Mouse (Mus musculus) limb, embryonic 15.5 days (tissue): ENCODE measurements around the gene St7. TPM values are rescaled to one million over a fixed set of nuclear protein-coding genes. Genes with fewer than 3 reads are reported as not detected.

Experiments
- ATAC-seq: fragments of 200-750 bp; cut with Nextera tagmentation; 2 replicates; pipeline ENCODE4 v1.8.0; 2017; ENCODE audit warnings: low read depth, moderate TSS enrichment; ENCODE audit not compliant: insufficient number of reproducible peaks, low FRiP score, low TSS enrichment
- H3K27ac ChIP-seq: fragments of 300-500 bp; sonication (generic); 2 replicates; pipeline ENCODE4 v1.5.1; 2015; ENCODE audit warnings: moderate library complexity, mild to moderate bottlenecking, inconsistent platforms
- H3K27me3 ChIP-seq: fragments of 300-500 bp; sonication (generic); 2 replicates; pipeline ENCODE4 v1.6.1; 2015; ENCODE audit warnings: inconsistent platforms
- H3K36me3 ChIP-seq: fragments of 300-500 bp; sonication (generic); 2 replicates; pipeline ENCODE4 v1.6.1; 2015; ENCODE audit warnings: inconsistent platforms
- H3K4me1 ChIP-seq: fragments of 300-500 bp; sonication (generic); 2 replicates; pipeline ENCODE4 v1.6.1; 2015; ENCODE audit warnings: inconsistent platforms
- H3K4me2 ChIP-seq: fragments of 300-500 bp; sonication (generic); 2 replicates; pipeline ENCODE4 v1.6.1; 2015; ENCODE audit warnings: mild to moderate bottlenecking, inconsistent platforms
- H3K4me3 ChIP-seq: fragments of 300-500 bp; sonication (generic); 2 replicates; pipeline ENCODE4 v1.5.1; 2015; ENCODE audit warnings: mild to moderate bottlenecking, inconsistent platforms
- H3K9ac ChIP-seq: fragments of 300-500 bp; sonication (generic); 2 replicates; pipeline ENCODE4 v1.6.1; 2015; ENCODE audit warnings: inconsistent platforms
- H3K9me3 ChIP-seq: fragments of 300-500 bp; sonication (generic); 2 replicates; pipeline ENCODE4 v1.6.1; 2016; ENCODE audit warnings: inconsistent platforms
- WGBS: fragments of 180-500 bp; shearing (Covaris S2); methylation state at CpG from one replicate; pipeline ENCODE4 v1.1.7; 2015; 5-methylcytosine and 5-hydroxymethylcytosine counted together
- polyA plus RNA-seq: library from polyadenylated mRNA; unstranded; fragments of >200 nt; fragmentation: Nextera tagmentation; extraction: Ambion mirVana; gene quantifications from 2 replicates; pipeline ENCODE4 v1.2.1, GENCODE M21; 2015

St7 gene
- polyA plus RNA-seq, 1 experiment from 2014 or later, result 26.8 TPM

- Histone ChIP-seq H3K4me2 (no peak overlapping the region), H3K4me1 (peaks cover 6% of the 10 kb centered on the region; the same call in 1 of the 2 replicates), H3K27me3 (no peaks in the 10 kb centered on the region), H3K27ac (no peak overlapping the region), H3K9ac (no peak overlapping the region), H3K9me3 (no peaks in the 10 kb centered on the region), H3K4me3 (no peak overlapping the region), H3K36me3 (peaks cover 4% of the 10 kb centered on the region; the same call in 1 of the 2 replicates)
- WGBS, result 22% methylated on average over 6 of the region's 6 CpGs
- no peak for ATAC-seq
Observed at GRCm38 (mm10) chr6:17835693-17836092, 143.0 kb downstream of the St7 start.

- WGBS, result 71% methylated on average over 1 of the region's 1 CpGs
- Histone ChIP-seq H3K9me3 (no peaks in the 10 kb centered on the region), H3K4me2 (no peak overlapping the region), H3K27ac (no peak overlapping the region), H3K9ac (no peak overlapping the region), H3K27me3 (no peaks in the 10 kb centered on the region), H3K4me1 (peaks cover 6% of the 10 kb centered on the region; the same call in 1 of the 2 replicates), H3K4me3 (no peak overlapping the region), H3K36me3 (peaks cover 5% of the 10 kb centered on the region; the same call in 1 of the 2 replicates)
- ATAC-seq, result no peak
Observed at GRCm38 (mm10) chr6:17837676-17838075, 144.9 kb downstream of the St7 start.

- Histone ChIP-seq H3K4me3 (no peak overlapping the region), H3K4me1 (peaks cover 5% of the 10 kb centered on the region; the same call in 1 of the 2 replicates), H3K27ac (no peak overlapping the region), H3K4me2 (no peak overlapping the region), H3K9me3 (no peaks in the 10 kb centered on the region), H3K27me3 (no peaks in the 10 kb centered on the region), H3K9ac (no peak overlapping the region), H3K36me3 (peaks cover 5% of the 10 kb centered on the region; the same call in 1 of the 2 replicates)
- ATAC-seq, result no peak
- 84% methylated on average over 29 of the region's 29 CpGs for WGBS
Observed at GRCm38 (mm10) chr6:17840431-17840830, 147.7 kb downstream of the St7 start.

GRCm38 (mm10) chr6:17842759-17843158 is 150.0 kb downstream of the St7 start:
- Histone ChIP-seq H3K4me1 (no peaks in the 10 kb centered on the region), H3K4me2 (no peak overlapping the region), H3K27me3 (no peaks in the 10 kb centered on the region), H3K9ac (no peak overlapping the region), H3K9me3 (no peaks in the 10 kb centered on the region), H3K36me3 (peaks cover 9% of the 10 kb centered on the region; the same call in 1 of the 2 replicates), H3K27ac (no peak overlapping the region), H3K4me3 (no peak overlapping the region)
- 26% methylated on average over 3 of the region's 3 CpGs for WGBS
- ATAC-seq, result no peak

- WGBS, result 57% methylated on average over 2 of the region's 2 CpGs
- no peaks in the 10 kb centered on the region for H3K27me3 ChIP-seq
- no peak overlapping the region for H3K9ac ChIP-seq
- no peaks in the 10 kb centered on the region for H3K9me3 ChIP-seq
- 0 out of 2 replicates have a peak, but pooled peaks cover 8% of the 10 kb centered on the region for H3K36me3 ChIP-seq
- H3K4me3 ChIP-seq, result no peak overlapping the region
- ATAC-seq, result no peak
- H3K27ac ChIP-seq, result no peak overlapping the region
- no peaks in the 10 kb centered on the region for H3K4me1 ChIP-seq
- H3K4me2 ChIP-seq, result no peak overlapping the region
Observed at GRCm38 (mm10) chr6:17851316-17851715, 158.6 kb downstream of the St7 start.

- ATAC-seq, result no peak
- Histone ChIP-seq H3K36me3 (0 out of 2 replicates have a peak, but pooled peaks cover 5% of the 10 kb centered on the region), H3K9ac (no peak overlapping the region), H3K4me1 (no peaks in the 10 kb centered on the region), H3K9me3 (no peaks in the 10 kb centered on the region), H3K27ac (no peak overlapping the region), H3K4me2 (no peak overlapping the region), H3K27me3 (no peaks in the 10 kb centered on the region), H3K4me3 (no peak overlapping the region)
- WGBS, result 40% methylated on average over 5 of the region's 5 CpGs
Observed at GRCm38 (mm10) chr6:17853587-17854274, 161.0 kb downstream of the St7 start.

- Histone ChIP-seq H3K27me3 (no peaks in the 10 kb centered on the region), H3K36me3 (0 out of 2 replicates have a peak, but pooled peaks cover 5% of the 10 kb centered on the region), H3K27ac (no peak overlapping the region), H3K9me3 (no peaks in the 10 kb centered on the region), H3K9ac (no peak overlapping the region), H3K4me1 (no peaks in the 10 kb centered on the region), H3K4me3 (no peak overlapping the region), H3K4me2 (no peak overlapping the region)
- no peak for ATAC-seq
- whole genome bisulfite sequencing, result 100% methylated on average over 2 of the region's 2 CpGs
Observed at GRCm38 (mm10) chr6:17855616-17856015, 162.9 kb downstream of the St7 start.

GRCm38 (mm10) chr6:17859564-17859963 is 166.8 kb downstream of the St7 start:
- H3K36me3 ChIP-seq, result no peaks in the 10 kb centered on the region
- ATAC-seq, result no peak
- H3K4me1 ChIP-seq, result no peaks in the 10 kb centered on the region
- H3K27me3 ChIP-seq, result no peaks in the 10 kb centered on the region
- 88% methylated on average over 1 of the region's 1 CpGs for WGBS
- H3K4me2 ChIP-seq, result no peak overlapping the region
- H3K4me3 ChIP-seq, result no peak overlapping the region
- no peak overlapping the region for H3K27ac ChIP-seq
- H3K9me3 ChIP-seq, result no peaks in the 10 kb centered on the region
- H3K9ac ChIP-seq, result no peak overlapping the region

- ATAC-seq, result no peak
- Histone ChIP-seq H3K9ac (no peak overlapping the region), H3K4me3 (no peak overlapping the region), H3K4me1 (no peaks in the 10 kb centered on the region), H3K27ac (no peak overlapping the region), H3K4me2 (no peak overlapping the region), H3K27me3 (no peaks in the 10 kb centered on the region), H3K36me3 (no peaks in the 10 kb centered on the region), H3K9me3 (no peaks in the 10 kb centered on the region)
- WGBS, result 86% methylated on average over 1 of the region's 1 CpGs
Observed at GRCm38 (mm10) chr6:17860463-17860862, 167.7 kb downstream of the St7 start.

GRCm38 (mm10) chr6:17867796-17868195 is 175.1 kb downstream of the St7 start:
- H3K36me3 ChIP-seq, result 0 out of 2 replicates have a peak, but pooled peaks cover 6% of the 10 kb centered on the region
- H3K9ac ChIP-seq, result no peak overlapping the region
- H3K4me1 ChIP-seq, result no peaks in the 10 kb centered on the region
- H3K27ac ChIP-seq, result no peak overlapping the region
- H3K4me3 ChIP-seq, result no peak overlapping the region
- no peak overlapping the region for H3K4me2 ChIP-seq
- 56% methylated on average over 1 of the region's 1 CpGs for WGBS
- ATAC-seq, result no peak
- no peaks in the 10 kb centered on the region for H3K27me3 ChIP-seq
- no peaks in the 10 kb centered on the region for H3K9me3 ChIP-seq

- H3K36me3 ChIP-seq, result 0 out of 2 replicates have a peak, but pooled peaks cover 6% of the 10 kb centered on the region
- H3K4me2 ChIP-seq, result no peak overlapping the region
- no peaks in the 10 kb centered on the region for H3K9me3 ChIP-seq
- H3K9ac ChIP-seq, result no peak overlapping the region
- ATAC-seq, result no peak
- H3K27me3 ChIP-seq, result no peaks in the 10 kb centered on the region
- 58% methylated on average over 3 of the region's 3 CpGs for WGBS
- peaks cover 14% of the 10 kb centered on the region for H3K4me1 ChIP-seq
- no peak overlapping the region for H3K27ac ChIP-seq
- no peak overlapping the region for H3K4me3 ChIP-seq
Observed at GRCm38 (mm10) chr6:17871831-17872372, 179.2 kb downstream of the St7 start.

- no peak overlapping the region for H3K9ac ChIP-seq
- H3K4me3 ChIP-seq, result no peak overlapping the region
- WGBS, result 35% methylated on average over 7 of the region's 7 CpGs
- H3K4me1 ChIP-seq, result peaks cover 14% of the 10 kb centered on the region
- peak; percentile 15; the same call in 1 of the 2 replicates for ATAC-seq
- no peaks in the 10 kb centered on the region for H3K36me3 ChIP-seq
- H3K27ac ChIP-seq, result peak overlapping the region; percentile 65; the same call in 1 of the 2 replicates
- H3K4me2 ChIP-seq, result no peak overlapping the region
- H3K27me3 ChIP-seq, result no peaks in the 10 kb centered on the region
- H3K9me3 ChIP-seq, result no peaks in the 10 kb centered on the region
Observed at GRCm38 (mm10) chr6:17875606-17876005, 182.9 kb downstream of the St7 start.
